Mouse (Mus musculus) thymus, adult 18-20 months (tissue): ENCODE results near the gene Micall1.

Source experiments
- DNase-seq, 2 experiments: peaks; one replicate each; pipeline ENCODE4 v3.0.0; 2022; ENCODE audit warnings: mixed read lengths in 2 of 2

Micall1 gene

DNA sequence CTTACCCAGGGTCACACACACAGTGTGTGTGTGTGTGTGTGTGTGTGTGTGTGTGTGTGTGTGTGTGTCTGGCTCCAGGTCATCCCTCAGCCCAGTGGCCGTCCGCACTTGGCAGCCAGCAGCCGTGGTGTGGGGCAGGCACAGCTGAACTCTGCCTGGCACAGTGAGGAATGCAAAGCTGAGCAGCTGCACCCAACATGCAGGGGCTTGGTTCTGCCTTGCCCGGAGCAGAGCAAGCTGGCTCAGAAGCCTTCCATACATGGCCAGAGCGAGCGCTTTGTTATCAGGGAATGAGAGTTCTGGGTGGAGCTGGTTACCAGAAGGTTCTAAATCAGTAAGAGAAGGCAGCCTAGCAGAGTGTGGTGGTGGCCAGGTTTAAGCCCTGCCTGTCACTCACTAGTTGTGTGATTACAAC lies 11.1 kb upstream of the Micall1 start:
- DNase-seq = no peak

DNA sequence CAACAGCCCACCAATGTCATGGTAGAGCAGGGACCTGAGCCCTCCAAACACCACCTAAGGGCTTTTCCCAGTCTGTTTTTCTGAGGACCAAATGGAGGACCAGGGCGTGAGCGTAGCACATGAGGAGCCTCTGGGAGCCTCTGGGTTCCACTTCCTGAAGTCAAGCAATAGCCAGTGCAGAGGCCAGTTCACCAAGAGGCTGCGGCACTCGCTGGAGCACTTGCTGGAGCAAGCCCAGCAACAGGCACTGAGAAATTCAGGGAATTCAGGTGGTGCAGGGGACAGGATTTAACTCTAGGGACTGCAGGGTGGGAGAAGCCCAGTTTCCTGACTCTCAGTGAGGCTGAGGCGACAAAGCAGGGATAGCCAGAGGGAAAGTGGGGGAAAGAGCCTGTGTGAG lies 10.5 kb upstream of the Micall1 start:
- DNase-seq = no peak

GRCm38 (mm10) chr15:79098868-79099267 lies 9.8 kb upstream of the Micall1 start:
- no peak for DNase-seq

- no peak for DNase-seq
Observed at GRCm38 (mm10) chr15:79099456-79099855, 9.2 kb upstream of the Micall1 start.

GRCm38 (mm10) chr15:79100391-79100790 lies 8.3 kb upstream of the Micall1 start:
- no peak for DNase-seq

- no peak for DNase-seq
Observed at GRCm38 (mm10) chr15:79101531-79101930, 7.2 kb upstream of the Micall1 start.

- no peak for DNase-seq
Observed at GRCm38 (mm10) chr15:79103264-79103663, 5.4 kb upstream of the Micall1 start.

DNA sequence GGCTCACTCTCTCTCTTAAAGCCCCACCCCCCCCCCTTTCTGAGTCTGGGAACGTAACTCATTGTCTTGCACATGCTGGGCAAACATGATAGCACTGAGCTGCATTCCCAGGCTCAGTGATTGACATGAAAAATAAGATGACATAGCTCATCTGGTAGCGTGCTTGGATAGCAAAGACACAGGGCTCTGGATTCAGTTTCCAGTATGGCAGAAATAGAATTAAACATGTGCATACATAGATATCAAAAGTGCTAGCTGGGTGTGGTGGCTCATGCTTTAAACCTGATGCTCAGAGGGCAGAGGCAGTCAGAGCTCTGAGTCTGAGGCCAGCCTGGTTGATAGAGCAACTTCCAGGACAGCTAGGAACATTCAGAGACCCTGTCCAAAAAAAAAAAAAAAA lies 2.9 kb upstream of the Micall1 start:
- no peak for DNase-seq

- DNase-seq = no peak
Observed at GRCm38 (mm10) chr15:79107966-79108365, 732 bp upstream of the Micall1 start.

GRCm38 (mm10) chr15:79109321-79109934 lies 730 bp downstream of the Micall1 start:
- DNase-seq = peak; percentile 13 to 34

GRCm38 (mm10) chr15:79110031-79110430 lies 1.3 kb downstream of the Micall1 start:
- no peak for DNase-seq

DNA sequence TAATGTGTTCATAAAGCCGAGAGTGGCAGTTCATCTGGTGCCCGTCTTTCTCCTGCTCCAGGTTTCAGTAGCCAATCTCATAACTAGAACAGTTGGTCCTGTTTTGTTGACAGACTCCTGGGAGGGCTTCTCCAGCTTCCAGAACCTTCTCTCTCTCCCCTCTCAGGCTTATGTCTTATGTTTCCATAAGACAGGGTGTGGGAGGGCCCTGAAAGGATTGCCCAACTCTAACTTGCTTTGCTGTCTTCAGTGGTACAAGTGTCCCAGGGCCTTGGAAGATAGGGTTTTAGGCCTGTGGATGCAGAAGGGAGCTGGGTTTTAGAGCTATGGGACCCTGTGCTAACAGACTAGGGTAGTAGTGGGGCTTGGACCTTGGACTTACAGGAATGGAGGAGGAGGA lies 1.8 kb downstream of the Micall1 start:
- DNase-seq = no peak

GRCm38 (mm10) chr15:79111774-79112173 lies 3.1 kb downstream of the Micall1 start:
- DNase-seq = no peak

DNA sequence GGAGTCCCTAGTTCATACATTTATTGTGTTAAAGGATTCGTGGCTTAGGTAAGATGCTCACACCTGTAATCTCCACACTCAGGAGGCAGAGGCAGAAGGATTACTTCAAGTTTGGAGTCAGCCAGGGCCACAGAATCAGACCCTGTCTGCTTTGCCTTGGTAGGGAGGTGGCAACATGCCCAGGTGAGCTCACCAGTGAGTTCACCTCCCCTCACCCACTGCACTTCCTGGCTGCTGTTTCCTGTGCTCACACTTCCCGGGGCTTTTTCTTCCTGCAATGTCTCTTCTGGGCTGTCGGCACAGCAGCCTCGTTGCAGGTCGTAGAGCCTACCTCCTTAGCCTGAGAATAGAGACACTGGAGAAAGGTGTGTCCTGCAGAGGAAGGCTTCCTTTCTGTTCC lies 6.6 kb downstream of the Micall1 start:
- peak; percentile 17 to 45 for DNase-seq

GRCm38 (mm10) chr15:79119491-79119890 lies 10.8 kb downstream of the Micall1 start:
- DNase-seq = no peak

- DNase-seq = no peak
Observed at GRCm38 (mm10) chr15:79122119-79122518, 13.4 kb downstream of the Micall1 start.

DNA sequence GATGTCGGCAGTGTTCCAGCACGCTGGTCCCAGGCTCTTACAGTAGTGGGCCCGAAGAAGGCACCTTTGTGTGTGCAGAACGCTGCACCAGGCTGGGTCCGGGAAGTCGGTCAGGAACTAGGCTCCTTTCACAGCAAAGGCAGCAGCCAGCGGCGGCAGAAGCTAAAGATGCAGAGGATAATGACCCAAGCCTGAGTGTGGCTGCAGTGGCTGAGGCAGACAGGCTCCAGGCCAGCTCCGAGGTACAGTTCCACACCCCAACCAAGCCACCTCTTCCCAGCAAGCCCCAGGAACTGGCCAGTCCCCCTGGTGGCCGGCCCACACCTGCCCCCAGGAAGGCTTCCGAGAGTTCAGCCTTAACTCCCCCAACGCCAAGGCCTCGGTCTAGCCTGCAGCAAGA lies 13.8 kb downstream of the Micall1 start:
- no peak for DNase-seq

- no peak for DNase-seq
Observed at GRCm38 (mm10) chr15:79123751-79124150, 15.1 kb downstream of the Micall1 start.

DNA sequence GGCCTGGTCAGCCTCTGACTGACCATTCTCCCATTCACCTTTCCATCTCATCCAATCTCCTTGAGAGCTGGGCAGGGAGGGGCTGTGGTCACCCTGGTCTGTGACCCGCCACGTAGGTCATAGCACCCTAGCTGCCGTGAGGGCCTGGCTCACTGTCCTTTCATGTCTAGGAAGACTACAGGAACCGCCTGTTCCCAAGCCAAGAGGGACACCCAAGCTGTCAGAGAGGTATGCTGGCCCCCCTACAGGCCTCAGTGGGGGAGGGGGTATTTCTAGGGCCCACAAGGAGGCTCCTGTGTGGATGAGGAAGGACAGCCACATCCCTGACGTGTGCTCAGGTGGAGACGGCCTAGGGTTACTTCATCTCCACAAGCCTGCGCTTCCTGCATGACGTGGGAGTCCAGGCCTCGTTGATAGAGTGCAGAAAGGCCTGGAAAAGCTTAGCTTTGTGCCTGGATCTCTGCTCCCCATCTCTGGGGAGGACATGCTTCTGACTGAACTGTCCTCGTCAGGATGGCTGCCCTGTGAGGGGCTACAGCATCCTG lies 15.7 kb downstream of the Micall1 start:
- DNase-seq = no peak

DNA sequence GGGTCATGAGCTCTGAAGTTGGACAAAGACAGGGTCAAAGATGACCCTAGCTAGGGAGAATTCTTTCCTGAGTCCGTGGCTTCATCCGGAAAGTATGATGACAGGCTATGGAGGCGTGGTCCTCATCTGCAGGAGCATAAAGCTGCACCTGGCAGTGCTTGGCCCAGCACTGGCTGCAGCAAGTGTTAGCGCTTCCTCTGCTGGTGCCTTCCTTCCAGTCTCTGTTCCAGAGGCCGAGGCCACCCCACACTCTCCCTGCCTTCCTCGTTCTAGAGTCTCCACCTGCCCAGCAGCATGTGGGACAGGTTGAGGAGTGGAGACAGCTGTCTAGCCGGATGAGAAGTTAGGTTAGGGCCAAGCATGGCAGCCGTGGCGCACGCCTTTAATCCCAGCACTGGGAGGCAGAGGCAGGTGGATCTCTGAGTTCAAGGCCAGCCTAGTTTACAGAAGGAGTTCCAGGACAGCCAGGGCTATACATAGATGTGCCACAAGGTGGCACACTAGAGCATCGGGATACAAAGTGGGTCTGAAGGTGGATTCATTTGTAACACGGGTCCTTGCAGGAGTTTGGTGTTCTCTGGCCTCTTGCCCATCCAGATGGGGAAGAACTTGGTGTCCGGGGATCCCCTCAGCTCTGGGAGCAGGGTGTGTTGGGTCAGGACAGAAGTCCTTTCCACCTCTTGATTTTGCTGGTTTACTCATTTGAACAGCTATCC lies 17.7 kb downstream of the Micall1 start:
- DNase-seq = peak in 1 of 2 experiments; percentile 28

DNA sequence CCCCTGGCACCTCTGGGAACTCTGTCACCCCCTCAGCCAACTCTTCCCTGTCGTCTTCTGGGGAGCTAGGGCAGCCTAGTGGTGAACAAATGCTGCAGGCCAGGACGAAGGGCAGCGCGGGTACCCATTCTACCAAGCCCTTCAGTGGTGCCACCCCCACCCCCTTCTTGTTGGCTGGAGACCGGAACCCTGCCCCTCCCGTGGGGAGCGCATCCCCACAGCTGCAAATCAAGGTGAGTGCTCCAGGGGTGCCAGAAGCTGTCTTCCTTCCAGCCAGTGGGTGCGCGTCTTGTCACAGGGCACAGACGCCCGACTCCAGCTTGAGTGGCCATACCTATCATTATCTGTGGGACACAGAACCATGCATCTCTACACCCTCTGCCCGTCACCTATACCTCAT lies 18.4 kb downstream of the Micall1 start:
- no peak for DNase-seq

DNA sequence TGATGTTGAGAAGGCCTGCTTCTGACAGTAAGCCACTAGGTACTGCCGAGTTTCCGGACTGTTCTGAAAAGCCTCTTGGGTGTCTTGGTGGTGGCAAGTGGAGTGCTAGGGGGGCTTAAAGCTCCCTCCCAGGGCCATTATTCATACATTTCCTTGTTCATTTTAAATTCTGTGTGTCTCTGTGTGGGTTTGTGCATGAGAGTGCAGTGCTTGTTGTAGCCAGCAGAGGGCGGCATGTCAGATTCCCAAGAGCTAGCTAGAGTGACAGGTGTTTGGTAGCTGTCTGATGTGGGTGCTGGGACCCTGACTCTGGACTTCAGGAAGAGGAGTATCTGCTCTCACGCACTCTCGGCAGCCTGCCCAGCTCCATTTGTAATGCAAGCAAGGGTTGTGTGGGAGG lies 19.5 kb downstream of the Micall1 start:
- no peak for DNase-seq

- no peak for DNase-seq
Observed at GRCm38 (mm10) chr15:79129311-79129710, 20.6 kb downstream of the Micall1 start.

GRCm38 (mm10) chr15:79130782-79131181 lies 22.1 kb downstream of the Micall1 start:
- DNase-seq = no peak
